Mouse (Mus musculus) midbrain, embryonic 13.5 days (tissue): Measurements from ENCODE around the gene Cnst. TPM values are rescaled to one million over a fixed set of nuclear protein-coding genes. Genes with fewer than 3 reads are reported as not detected.
"Not testable (repeated sequence)": the region's sequence is repeated elsewhere in the genome, so short reads cannot be mapped to it uniquely, and the experiment has no call there.

Source experiments
- ATAC-seq: fragments of 200-750 bp; cut with Nextera tagmentation; 2 replicates; pipeline ENCODE4 v1.8.0; 2017; ENCODE audit warnings: mild to moderate bottlenecking, moderate TSS enrichment, moderate library complexity
- H3K27ac ChIP-seq: fragments of 300-500 bp; sonication (generic); 2 replicates; pipeline ENCODE4 v1.5.1; 2015; ENCODE audit warnings: inconsistent platforms, mild to moderate bottlenecking, moderate library complexity
- H3K27me3 ChIP-seq: fragments of 300-500 bp; sonication (generic); 2 replicates; pipeline ENCODE4 v1.6.1; 2015; ENCODE audit warnings: mild to moderate bottlenecking, inconsistent platforms
- H3K36me3 ChIP-seq: fragments of 300-500 bp; sonication (generic); 2 replicates; pipeline ENCODE4 v1.6.1; 2015; ENCODE audit warnings: mild to moderate bottlenecking, inconsistent platforms
- H3K4me1 ChIP-seq: fragments of 300-500 bp; sonication (generic); replicated peaks from 2 replicates; pipeline ENCODE4 v1.6.1; 2015; ENCODE audit warnings: inconsistent platforms
- H3K4me2 ChIP-seq: fragments of 300-500 bp; sonication (generic); replicated peaks from 2 replicates; pipeline ENCODE4 v1.6.1; 2015; ENCODE audit warnings: moderate library complexity, mild to moderate bottlenecking, inconsistent platforms
- H3K4me3 ChIP-seq: fragments of 300-500 bp; sonication (generic); replicated peaks from 2 replicates; pipeline ENCODE4 v1.5.1; 2015; ENCODE audit warnings: mild to moderate bottlenecking, inconsistent platforms
- H3K9ac ChIP-seq: fragments of 300-500 bp; sonication (generic); replicated peaks from 2 replicates; pipeline ENCODE4 v1.6.1; 2015; ENCODE audit warnings: mild to moderate bottlenecking, inconsistent platforms
- H3K9me3 ChIP-seq: fragments of 300-500 bp; sonication (generic); 2 replicates; pipeline ENCODE4 v1.6.1; 2016; ENCODE audit warnings: mild to moderate bottlenecking, inconsistent platforms
- WGBS: fragments of 180-500 bp; shearing (Covaris S2); methylation state at CpG from one replicate; pipeline ENCODE4 v1.1.7; 2015; 5-methylcytosine and 5-hydroxymethylcytosine counted together
- polyA plus RNA-seq: library from polyadenylated mRNA; unstranded; fragments of >200 nt; fragmentation: Nextera tagmentation; extraction: Ambion mirVana; gene quantifications from 2 replicates; pipeline ENCODE4 v1.2.1, GENCODE M21; 2015

Cnst gene
- polyA plus RNA-seq, 1 experiment from 2014 or later = 28.2 TPM

- Histone ChIP-seq H3K4me2 (no peak overlapping the region), H3K27ac (no peak overlapping the region), H3K4me1 (no peaks in the 10 kb centered on the region), H3K4me3 (no peak overlapping the region), H3K27me3 (no peaks in the 10 kb centered on the region), H3K9ac (no peak overlapping the region), H3K9me3 (no peaks in the 10 kb centered on the region), H3K36me3 (no peaks in the 10 kb centered on the region)
- no peak for ATAC-seq
- WGBS = 85% methylated on average over 11 of the region's 11 CpGs
Measured at GRCm38 (mm10) chr1:179632746-179633413, 86.7 kb downstream of the Cnst start.

GRCm38 (mm10) chr1:179633414-179633752, 87.2 kb downstream of the Cnst start:
- ATAC-seq = no peak
- Histone ChIP-seq H3K4me2 (no peak overlapping the region), H3K4me1 (no peaks in the 10 kb centered on the region), H3K4me3 (no peak overlapping the region), H3K36me3 (no peaks in the 10 kb centered on the region), H3K27me3 (no peaks in the 10 kb centered on the region), H3K27ac (no peak overlapping the region), H3K9me3 (no peaks in the 10 kb centered on the region), H3K9ac (no peak overlapping the region)
- 22% methylated on average over 1 of the region's 1 CpGs for WGBS

DNA sequence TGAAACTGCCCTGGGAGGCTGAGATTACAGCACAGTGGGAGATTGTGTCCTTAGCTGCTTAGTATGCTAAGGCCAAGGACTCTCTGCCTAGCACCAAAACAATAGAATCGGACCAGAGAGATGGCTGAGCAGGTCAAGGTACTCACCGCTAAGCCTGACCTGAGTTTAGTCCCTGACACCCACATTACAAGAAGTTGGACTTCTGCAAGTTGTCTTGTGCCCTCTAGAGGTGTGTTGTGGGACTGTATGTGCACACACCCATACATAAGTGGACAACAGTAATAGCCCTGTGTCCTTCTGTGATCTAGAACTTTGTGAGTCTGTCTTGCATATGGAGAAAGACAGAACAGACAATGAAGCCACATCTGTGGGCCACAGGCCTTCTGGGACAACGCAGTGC, 88.0 kb downstream of the Cnst start:
- Histone ChIP-seq H3K27ac (no peak overlapping the region), H3K36me3 (no peaks in the 10 kb centered on the region), H3K27me3 (no peaks in the 10 kb centered on the region), H3K4me2 (no peak overlapping the region), H3K4me3 (no peak overlapping the region), H3K9ac (no peak overlapping the region), H3K9me3 (no peaks in the 10 kb centered on the region), H3K4me1 (no peaks in the 10 kb centered on the region)
- WGBS = 84% methylated on average over 3 of the region's 3 CpGs
- ATAC-seq = no peak

- WGBS = 83% methylated on average over 4 of the region's 4 CpGs
- Histone ChIP-seq H3K36me3 (no peaks in the 10 kb centered on the region), H3K9ac (no peak overlapping the region), H3K9me3 (no peaks in the 10 kb centered on the region), H3K4me3 (no peak overlapping the region), H3K4me2 (no peak overlapping the region), H3K27me3 (no peaks in the 10 kb centered on the region), H3K4me1 (no peaks in the 10 kb centered on the region), H3K27ac (no peak overlapping the region)
- no peak for ATAC-seq
Measured at GRCm38 (mm10) chr1:179642726-179643125, 96.6 kb downstream of the Cnst start.

GRCm38 (mm10) chr1:179644151-179644550, 98.0 kb downstream of the Cnst start:
- Histone ChIP-seq H3K4me1 (no peaks in the 10 kb centered on the region), H3K27ac (no peak overlapping the region), H3K4me2 (no peak overlapping the region), H3K9me3 (no peaks in the 10 kb centered on the region), H3K27me3 (no peaks in the 10 kb centered on the region), H3K4me3 (no peak overlapping the region), H3K9ac (no peak overlapping the region), H3K36me3 (no peaks in the 10 kb centered on the region)
- 57% methylated on average over 3 of the region's 3 CpGs for WGBS
- no peak for ATAC-seq

DNA sequence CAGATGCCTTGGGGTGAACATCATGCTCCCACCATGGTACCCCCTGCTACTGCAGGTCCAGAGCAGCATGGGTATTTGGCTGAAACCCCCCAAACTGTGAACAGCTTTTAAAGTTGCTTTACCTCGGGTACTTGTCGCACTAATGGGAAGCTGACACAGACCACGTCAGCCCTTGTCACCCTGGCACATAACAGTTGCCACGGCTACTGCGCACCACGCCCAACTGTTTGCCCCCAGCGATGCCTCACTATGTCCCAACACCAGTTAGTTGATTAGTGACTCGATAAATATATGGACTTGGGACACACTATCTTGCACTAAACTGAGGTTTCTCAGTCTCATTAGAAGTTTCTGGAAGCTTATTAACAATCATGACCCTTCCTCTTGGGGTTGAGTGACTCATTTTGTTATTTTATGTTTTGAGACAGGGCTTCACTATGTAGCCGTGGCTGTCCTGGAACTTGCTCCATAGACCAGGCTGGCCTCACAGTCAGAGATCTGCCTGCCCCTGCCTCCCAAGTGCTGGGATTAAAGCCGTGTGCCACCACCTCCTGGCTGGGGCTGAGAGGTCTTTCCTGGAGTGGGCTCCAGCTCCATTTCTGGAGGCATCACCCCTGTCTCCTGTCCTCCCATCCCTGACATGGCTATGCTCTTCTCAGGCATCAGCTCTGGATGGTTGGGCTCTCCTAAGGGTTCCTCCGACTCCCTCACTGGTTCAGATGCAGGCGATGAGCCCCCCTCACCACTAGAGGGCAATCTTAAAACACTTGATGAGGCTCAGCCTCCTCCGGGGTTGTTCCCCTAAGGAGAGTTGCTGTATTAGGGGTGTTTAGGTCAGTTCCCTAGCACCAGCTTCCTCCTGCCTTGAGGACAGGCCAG, 99.2 kb downstream of the Cnst start:
- peak; percentile 88 for ATAC-seq
- WGBS = 64% methylated on average over 13 of the region's 13 CpGs
- Histone ChIP-seq H3K9me3 (no peaks in the 10 kb centered on the region), H3K4me2 (peak overlapping the region; percentile 43), H3K27ac (no peak overlapping the region), H3K4me3 (peak overlapping the region; percentile 18; the same call in 1 of the 2 replicates), H3K27me3 (no peaks in the 10 kb centered on the region), H3K4me1 (no peaks in the 10 kb centered on the region), H3K36me3 (no peaks in the 10 kb centered on the region), H3K9ac (peak overlapping the region; percentile 50)

- H3K9ac ChIP-seq = peak overlapping the region; percentile 50
Measured at GRCm38 (mm10) chr1:179645980-179646268, 99.8 kb downstream of the Cnst start.

DNA sequence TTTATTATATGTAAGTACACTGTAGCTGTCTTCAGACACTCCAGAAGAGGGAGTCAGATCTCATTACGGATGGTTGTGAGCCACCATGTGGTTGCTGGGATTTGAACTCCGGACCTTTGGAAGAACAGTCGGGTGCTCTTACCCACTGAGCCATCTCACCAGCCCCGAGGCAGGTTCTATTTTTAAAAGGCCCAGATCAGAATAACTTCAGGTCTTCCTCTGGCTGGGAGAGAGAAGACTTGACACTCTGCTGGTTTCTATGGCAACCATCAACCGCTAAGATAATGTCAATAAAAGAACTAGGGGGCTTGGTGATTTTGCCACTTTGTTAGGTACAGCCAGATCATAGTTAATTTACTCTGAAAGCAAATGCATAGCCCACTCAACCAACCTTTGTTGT, 102.5 kb downstream of the Cnst start:
- WGBS = 66% methylated on average over 4 of the region's 5 CpGs
- not testable (repeated sequence) for H3K27me3 ChIP-seq, H3K4me3 ChIP-seq, ATAC-seq, H3K4me2 ChIP-seq, H3K9ac ChIP-seq, H3K36me3 ChIP-seq, H3K4me1 ChIP-seq, H3K27ac ChIP-seq, H3K9me3 ChIP-seq

More at GRCm38 (mm10) chr1:179645980-179646268, 99.8 kb downstream of the Cnst start:
- no peaks in the 10 kb centered on the region for H3K36me3 ChIP-seq
- H3K27me3 ChIP-seq = no peaks in the 10 kb centered on the region
- no peak for ATAC-seq
- peak overlapping the region; percentile 43 for H3K4me2 ChIP-seq
- no peaks in the 10 kb centered on the region for H3K4me1 ChIP-seq
- no peaks in the 10 kb centered on the region for H3K9me3 ChIP-seq
- 26% methylated on average over 4 of the region's 4 CpGs for WGBS
- H3K27ac ChIP-seq = no peak overlapping the region
- peak overlapping the region; percentile 18; the same call in 1 of the 2 replicates for H3K4me3 ChIP-seq

GRCm38 (mm10) chr1:179649324-179649723, 103.2 kb downstream of the Cnst start:
- WGBS = 76% methylated on average over 3 of the region's 3 CpGs
- no peak for ATAC-seq
- Histone ChIP-seq H3K4me2 (no peak overlapping the region), H3K9me3 (no peaks in the 10 kb centered on the region), H3K36me3 (no peaks in the 10 kb centered on the region), H3K4me1 (no peaks in the 10 kb centered on the region), H3K4me3 (no peak overlapping the region), H3K9ac (no peak overlapping the region), H3K27ac (no peak overlapping the region), H3K27me3 (no peaks in the 10 kb centered on the region)

DNA sequence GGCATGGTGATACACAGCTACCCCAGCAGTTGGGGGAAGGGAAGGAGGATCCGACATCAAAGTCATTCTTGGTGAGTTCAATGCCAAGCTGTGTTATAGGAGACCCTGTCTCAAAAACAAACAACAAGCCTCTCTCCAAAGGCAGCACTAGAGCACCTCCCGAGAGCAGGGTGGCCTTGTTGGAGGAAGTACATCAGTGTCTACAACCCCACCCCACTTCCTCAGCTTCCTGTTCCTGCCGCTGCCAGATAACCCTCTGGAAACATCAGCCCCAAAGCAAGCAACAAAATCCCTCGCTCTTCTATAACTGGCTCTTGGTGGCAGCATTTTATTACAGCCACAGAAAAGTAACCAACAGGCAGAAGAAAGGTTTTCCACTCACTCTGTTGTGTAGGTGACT, 104.1 kb downstream of the Cnst start:
- no peak overlapping the region for H3K27ac ChIP-seq
- no peak overlapping the region for H3K4me3 ChIP-seq
- no peak overlapping the region for H3K9ac ChIP-seq
- no peaks in the 10 kb centered on the region for H3K36me3 ChIP-seq
- ATAC-seq = no peak
- WGBS = 81% methylated on average over 4 of the region's 4 CpGs
- no peaks in the 10 kb centered on the region for H3K4me1 ChIP-seq
- H3K9me3 ChIP-seq = no peaks in the 10 kb centered on the region
- H3K27me3 ChIP-seq = no peaks in the 10 kb centered on the region
- H3K4me2 ChIP-seq = no peak overlapping the region

- Histone ChIP-seq H3K4me2 (no peak overlapping the region), H3K4me3 (no peak overlapping the region), H3K27ac (no peak overlapping the region), H3K9me3 (no peaks in the 10 kb centered on the region), H3K36me3 (no peaks in the 10 kb centered on the region), H3K9ac (no peak overlapping the region), H3K27me3 (no peaks in the 10 kb centered on the region), H3K4me1 (no peaks in the 10 kb centered on the region)
- 82% methylated on average over 5 of the region's 5 CpGs for WGBS
- no peak for ATAC-seq
Measured at GRCm38 (mm10) chr1:179651224-179651623, 105.1 kb downstream of the Cnst start.

GRCm38 (mm10) chr1:179663065-179663464, 116.9 kb downstream of the Cnst start:
- 92% methylated on average over 5 of the region's 5 CpGs for WGBS
- Histone ChIP-seq H3K27ac (no peak overlapping the region), H3K27me3 (no peaks in the 10 kb centered on the region), H3K9me3 (no peaks in the 10 kb centered on the region), H3K4me2 (no peak overlapping the region), H3K4me3 (no peak overlapping the region), H3K4me1 (peaks cover 7% of the 10 kb centered on the region), H3K9ac (no peak overlapping the region), H3K36me3 (no peaks in the 10 kb centered on the region)
- ATAC-seq = no peak
